Mouse (Mus musculus) liver, postnatal 0 days (tissue): ENCODE measurements at regions not wholly inside any gene's neighbourhood (a gene's known extent, or its start where the extent isn't known, plus 50 kb on each side); places are given as distances from the start of the nearest gene placed in this dataset.

Experiments used
- CTCF ChIP-seq: sonication (generic); IDR thresholded peaks from 2 replicates; pipeline ENCODE4 v1.5.1; 2016; ENCODE audit warnings: antibody characterized with exemption, low read depth
- EP300 ChIP-seq: IDR thresholded peaks from 2 replicates; pipeline ENCODE4 v1.6.1; 2016; ENCODE audit warnings: antibody characterized with exemption, low read depth, mild to moderate bottlenecking

DNA sequence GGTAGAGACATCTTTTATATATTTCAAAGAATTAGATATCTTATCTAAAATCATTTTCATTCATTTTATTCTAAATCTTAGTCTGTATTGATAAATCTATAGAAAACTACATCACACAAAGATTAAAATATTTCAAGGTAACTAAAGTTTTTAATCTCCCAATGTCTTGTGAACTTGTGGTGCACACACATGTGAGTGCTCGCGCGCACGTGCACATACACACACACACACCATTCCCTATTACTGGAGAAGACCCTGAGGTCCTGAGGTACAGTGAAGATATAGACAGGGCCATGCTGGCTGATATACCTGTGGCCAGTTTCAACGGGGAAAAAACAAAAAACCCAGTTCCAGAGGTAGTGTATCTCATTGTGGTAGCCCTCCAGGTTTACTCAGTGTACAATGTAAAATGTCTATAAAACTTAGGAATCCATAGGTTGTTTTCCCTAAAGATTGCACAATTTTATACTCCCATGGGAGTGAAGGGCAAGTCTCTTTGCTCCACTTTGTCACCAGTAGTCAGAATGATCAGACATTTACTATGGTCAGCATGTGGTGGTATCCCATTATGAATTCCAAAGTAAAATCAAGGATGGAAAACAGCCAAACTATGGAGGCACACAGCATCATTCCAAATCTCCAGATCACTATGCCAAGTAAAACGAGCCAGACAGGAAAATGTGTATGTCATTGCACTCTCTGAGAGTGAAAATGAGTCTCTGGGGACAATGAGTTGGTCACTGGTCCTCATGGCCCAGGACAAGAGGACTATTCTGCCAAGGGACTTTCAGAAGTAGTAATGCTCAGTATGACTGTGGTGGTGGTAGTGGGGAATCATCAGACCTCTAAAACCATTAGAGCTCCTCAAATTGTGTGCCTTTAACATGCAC is 53.0 kb upstream of the Cd93 start:
- no peak for TF ChIP-seq EP300
- no peak for TF ChIP-seq CTCF
